Mouse (Mus musculus): ENCODE data around the gene Pkm. TPM values are rescaled to one million over a fixed set of nuclear protein-coding genes. Genes with fewer than 3 reads are reported as not detected.

Pkm gene
- polyA plus RNA-seq, 2 experiments from 2014 or later, result 694 to 839 TPM

DNA sequence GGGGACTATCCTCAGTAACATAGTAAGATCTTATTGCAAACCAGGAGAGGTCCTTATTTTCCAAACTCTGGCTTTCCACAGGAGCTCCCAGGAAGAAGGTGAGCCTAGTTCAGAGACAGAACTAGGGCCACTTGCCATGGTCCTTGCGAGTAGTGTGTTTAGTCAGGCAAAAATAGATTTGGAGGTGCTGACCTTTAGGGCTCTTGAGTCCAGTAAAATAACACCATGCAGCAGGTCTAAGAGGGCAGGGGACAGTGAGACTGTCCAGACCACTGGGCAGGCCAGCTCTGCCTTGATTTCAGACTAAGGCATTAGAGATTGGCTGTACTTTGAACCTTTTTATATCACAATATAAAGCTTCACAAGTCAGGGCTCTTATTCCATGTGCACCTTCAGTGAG, 10.6 kb downstream of the Pkm start:
- no peak for ATAC-seq

DNA sequence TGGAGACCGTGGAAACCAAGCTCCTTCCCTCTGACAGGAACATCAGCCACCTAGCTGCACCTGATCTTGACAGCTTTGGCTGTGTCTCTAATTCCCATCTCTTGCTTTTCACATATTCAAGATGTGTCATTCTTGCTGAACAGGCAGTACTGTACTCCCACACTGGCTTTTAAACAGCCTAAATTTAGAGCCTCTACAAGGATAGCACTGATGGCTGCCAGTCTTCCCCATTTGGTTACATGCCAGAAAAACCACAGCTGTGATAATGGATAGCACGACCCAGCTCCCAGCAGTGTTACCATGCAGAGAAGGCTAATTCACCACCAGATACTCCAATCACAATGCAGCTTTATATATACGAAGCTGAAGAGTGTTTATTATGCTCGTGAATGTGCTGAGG, 11.1 kb downstream of the Pkm start:
- ATAC-seq, result no peak

DNA sequence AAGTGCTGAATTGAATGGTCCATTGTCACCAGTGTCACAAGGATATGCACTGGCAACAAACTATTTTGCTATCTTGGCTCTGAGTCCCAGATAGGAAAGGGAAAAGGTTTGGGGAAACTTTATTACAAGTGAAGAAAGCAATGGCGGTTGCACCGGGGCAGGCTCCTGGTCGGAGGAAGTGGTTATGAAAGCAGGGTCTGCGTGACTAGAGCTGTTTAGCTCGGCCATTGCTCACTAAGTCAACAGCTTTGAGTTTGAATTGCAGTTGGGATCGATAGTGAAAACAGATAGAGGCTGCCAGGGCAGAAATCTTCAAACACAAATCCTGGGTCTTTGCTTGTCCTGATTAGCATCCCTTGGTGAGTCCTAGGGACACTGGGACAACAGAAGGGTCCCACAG, 11.7 kb downstream of the Pkm start:
- ATAC-seq, result no peak

DNA sequence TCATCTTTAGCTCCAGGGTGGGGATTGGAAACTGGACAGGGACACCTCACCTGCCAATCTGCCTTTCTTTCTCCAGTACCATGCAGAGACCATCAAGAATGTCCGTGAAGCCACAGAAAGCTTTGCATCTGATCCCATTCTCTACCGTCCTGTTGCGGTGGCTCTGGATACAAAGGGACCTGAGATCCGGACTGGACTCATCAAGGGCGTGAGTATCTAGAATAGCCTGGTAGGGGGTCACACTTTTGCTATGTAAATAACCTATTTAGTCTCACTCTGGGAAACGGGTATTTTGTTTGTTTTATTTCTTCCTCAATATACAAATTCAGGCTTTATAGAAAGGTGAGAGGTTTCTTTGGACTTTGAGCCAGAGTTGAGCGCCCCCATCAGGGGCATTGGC, 12.3 kb downstream of the Pkm start:
- no peak for ATAC-seq

DNA sequence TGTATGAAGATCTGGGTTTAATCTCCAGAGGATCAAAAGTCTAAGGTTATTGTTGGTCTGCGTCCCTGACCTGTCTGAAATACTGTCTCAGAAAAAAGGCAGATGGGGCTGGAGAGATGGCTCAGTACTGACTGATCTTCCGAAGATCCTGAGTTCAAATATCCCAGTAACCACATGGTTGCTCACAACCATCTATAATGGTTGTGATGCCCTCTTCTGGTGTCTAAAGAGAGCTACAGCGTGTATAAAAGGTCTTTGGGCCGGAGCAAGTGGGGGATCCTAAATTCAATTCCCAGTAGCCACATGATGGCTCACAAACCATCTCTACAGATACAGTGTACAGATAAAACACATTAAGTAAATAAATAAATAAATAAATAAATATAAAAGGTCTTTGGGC, 13.0 kb downstream of the Pkm start:
- ATAC-seq, result no peak

DNA sequence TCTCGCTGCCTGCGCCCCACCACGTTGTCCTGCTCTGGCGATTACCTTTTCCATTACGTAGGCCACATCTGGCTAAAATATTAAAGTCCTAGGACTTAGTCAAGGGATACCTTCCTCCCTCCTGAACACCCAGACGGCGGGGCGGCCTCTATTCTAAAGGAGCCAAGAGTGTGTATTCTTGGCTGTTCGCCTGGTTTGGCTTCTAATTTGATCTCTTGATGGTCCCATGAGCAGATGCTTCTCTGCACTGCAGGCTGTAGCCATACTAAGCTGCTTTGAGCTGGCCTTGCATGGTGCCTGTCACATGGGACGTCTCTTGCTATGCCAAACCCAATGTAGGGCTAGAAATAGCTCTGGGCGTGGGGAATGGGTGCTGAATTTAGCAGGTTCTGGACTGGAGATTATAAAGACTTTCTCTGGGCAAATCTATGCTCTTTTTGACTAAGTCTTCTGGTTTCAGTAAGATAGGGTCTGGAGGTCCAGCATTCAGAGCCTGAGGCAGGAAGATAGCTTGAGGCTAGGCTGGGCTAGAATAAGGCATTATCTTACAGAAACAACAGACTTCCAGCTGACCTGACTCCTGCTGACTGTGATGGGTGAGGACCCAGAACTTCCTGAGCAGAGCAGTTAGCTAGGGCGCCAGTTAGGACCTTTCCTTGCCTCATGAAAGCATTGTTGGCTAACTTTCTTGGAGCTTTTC, 16.2 kb downstream of the Pkm start:
- no peak for ATAC-seq

DNA sequence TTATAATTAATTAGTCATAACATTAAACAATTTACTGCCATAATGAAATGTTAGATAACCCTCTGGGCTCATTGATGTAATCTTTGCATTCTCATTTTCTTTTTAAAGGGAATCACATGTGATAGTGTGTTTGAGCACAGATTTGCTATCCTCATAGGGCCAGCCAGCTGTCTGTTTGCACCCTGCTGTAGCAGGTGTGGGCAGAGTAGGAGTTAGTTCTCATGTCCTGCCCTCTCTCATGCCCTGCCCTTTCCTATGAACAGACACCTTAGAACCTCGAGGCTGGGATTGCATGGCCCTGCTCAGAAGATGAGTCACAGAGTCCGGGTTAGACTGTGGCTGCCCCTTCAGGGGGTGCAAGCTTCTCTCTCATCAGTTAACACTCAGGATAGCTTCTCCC, 17.3 kb downstream of the Pkm start:
- no peak for ATAC-seq

DNA sequence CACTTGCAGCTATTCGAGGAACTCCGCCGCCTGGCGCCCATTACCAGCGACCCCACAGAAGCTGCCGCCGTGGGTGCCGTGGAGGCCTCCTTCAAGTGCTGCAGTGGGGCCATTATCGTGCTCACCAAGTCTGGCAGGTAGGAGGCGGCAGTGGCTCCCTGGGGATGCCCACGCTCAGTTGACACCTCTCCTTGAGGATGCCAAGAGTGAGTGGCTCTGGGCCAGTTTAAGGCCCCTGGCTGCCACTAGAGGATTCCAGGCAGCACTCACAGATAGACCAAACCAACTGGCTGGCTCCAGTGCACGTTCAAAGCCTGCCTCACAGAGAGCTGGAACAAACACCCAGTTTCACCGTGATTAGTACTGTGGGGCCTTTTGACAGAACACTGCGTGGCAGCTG, 19.4 kb downstream of the Pkm start:
- no peak for ATAC-seq

DNA sequence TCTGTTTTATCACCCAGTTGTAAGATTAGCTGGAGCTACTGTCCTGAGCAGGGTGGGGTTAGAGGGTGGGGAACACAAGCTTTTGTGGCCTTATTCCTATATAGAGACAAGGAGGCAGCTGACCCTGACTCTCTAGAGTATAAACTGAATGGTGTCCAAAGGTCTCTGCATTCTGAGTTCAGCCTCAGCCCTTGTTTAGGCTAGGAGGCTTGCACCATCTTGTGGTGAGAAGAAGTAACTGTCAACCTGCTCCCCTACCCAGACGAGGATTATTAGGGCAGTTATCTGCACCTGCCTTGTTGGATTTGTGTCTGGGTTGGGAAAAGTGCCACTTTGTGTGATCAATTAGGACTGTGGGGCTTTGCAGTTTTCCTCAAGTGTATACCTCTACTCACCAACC, 22.1 kb downstream of the Pkm start:
- ATAC-seq, result peak; percentile 43

DNA sequence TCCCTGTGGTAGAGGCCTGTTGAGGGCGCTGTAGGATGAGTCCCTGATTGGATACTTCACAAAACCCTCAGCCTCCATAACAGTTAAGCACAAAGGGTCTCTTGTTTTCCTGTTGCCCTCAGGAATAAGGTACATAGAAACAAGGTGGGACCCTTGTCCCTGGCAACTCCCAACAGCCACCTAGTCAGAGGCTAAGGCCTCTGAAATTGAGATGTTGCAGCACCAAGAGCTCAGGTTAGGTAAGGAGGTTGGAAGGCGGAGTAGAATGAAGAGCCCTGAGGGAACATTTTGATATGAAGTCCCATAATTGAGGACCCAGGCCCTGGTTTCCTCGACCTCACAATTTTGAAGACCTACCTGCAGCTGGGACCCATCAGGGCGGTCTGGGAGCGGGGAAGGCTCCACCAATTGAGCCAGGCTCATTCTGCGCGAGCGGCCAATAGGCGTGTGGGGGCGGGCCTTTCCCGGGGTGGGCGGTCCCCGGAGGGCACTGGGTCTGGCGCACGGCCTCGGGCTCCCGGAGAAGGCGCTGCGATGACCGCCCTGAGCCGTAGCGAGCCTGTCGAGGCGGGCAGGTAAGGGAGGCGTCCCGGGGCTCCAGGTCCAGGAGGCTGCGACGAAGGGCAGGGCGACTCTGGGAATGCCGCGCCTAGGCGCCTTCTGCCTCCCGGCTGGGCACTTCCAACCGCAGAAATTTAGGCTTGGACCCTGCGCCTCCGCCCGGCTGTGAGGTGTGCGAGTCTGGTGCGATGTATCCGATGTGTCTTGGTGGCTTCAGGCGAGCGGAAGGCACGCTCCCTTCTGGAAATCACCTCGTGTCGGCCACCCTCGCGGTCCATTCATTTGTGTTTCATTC, 23.7 kb downstream of the Pkm start, which contains the start of gene Gramd2:
Gramd2 (plus strand) TSS at position 467 of the 856 bp plus-strand sequence.
- ATAC-seq, result no peak

DNA sequence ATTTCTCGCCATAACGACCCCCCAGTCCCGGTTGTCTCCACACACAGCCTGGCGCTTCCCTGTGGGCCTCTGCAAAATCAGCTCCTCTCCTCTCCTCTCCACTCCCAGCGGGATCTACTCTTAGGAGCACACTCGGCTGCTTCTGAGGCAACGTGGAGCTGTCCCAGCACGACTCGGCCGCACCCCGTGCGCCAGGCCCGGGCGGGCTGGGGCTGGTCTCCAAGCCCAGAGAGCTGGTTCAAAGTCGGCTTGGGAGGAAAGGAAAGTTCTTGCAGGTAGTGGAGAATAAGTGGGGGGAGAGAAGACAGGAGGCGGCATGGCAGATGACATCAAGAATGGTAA, 24.3 kb downstream of the Pkm start:
- no peak for ATAC-seq

DNA sequence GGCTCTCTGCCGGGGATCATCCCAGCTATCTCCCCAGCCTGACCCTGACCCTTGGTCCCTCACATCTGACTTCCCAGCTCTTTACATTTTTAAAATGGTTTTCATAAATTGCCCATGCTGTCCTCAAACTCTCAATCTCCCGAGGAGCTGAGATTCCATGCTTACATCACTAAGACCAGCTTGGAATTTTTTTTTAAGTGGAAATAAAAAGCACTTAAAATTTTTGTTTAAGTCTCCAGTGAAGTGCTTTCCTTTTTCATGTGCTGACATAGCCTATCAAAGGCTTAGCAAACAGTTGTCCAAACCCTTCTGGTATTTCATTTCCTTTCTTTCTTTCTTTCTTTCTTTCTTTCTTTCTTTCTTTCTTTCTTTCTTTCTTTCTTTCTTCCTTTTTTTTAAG, 27.9 kb downstream of the Pkm start:
- no peak for ATAC-seq

DNA sequence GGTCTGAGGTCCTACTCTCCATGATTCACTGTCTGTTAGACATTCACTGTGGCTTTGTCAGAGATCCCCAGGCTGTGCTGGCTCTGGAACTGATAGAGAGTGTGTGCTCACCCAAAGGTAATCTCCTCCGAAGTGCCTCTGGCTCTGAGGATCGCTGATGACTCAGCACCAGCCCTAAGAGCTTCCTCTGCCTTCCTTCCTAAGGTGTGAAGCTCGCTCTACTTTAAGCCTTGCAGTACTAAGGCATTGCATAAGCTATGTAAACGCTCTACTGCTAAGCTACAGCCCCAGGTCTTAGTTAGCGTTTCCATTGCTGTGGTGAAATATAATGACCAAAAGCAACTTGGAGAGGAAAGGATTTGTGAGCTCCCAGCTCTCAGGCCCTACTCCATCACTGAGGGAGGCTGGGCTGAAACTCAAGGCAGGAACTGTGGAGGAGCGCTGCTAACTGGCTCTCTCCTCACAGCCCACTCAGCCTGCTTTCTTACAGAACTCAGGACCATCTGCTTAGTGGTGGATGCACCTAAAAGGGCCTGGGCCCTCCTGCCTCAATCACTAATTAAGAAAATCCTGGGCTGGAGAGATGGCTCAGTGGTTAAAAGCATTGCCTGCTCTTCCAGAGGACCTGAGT, 31.4 kb downstream of the Pkm start:
- ATAC-seq, result no peak

DNA sequence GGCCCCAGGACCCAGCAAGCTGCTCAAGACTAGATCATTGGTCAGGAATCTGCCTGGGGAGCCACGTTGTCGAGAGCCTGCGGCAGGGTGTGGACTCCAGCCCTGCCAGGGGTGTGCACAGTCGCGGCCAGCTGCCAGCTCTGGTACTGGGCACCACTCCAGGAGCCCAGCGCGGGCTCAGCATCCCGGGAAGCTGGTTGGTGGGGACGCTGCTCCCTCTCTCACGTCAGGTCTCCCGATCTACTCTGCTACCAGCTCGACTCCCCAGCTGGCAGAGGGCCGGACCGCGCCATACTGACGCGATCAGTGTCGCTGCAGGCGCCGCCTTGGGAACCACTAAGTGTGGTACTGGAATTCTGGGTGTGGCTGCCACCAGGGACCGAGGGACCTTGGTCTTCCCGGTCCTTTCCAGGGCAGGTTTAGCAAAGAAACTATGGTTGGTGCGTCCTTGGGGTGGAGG, 35.5 kb downstream of the Pkm start:
- no peak for ATAC-seq

DNA sequence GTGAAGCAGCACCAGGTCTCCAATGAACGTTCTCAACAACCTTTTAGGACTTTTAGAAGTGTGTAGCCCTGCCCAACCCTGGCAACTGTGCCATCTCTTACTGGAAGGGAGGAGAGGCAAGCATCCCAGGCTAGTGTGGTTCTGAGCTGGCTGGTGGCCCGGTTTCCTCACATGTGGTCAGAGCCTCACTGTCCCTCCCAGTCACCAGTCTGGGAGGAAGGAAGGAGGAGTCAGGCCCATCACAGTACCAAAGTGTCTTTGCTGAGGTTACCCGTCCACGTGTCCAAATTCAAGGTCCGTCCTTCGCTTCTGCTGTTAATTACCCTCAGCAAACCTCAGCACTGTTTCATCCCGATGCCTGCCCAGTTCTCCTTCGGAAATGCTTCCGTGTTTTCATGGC, 36.0 kb downstream of the Pkm start:
- no peak for ATAC-seq

DNA sequence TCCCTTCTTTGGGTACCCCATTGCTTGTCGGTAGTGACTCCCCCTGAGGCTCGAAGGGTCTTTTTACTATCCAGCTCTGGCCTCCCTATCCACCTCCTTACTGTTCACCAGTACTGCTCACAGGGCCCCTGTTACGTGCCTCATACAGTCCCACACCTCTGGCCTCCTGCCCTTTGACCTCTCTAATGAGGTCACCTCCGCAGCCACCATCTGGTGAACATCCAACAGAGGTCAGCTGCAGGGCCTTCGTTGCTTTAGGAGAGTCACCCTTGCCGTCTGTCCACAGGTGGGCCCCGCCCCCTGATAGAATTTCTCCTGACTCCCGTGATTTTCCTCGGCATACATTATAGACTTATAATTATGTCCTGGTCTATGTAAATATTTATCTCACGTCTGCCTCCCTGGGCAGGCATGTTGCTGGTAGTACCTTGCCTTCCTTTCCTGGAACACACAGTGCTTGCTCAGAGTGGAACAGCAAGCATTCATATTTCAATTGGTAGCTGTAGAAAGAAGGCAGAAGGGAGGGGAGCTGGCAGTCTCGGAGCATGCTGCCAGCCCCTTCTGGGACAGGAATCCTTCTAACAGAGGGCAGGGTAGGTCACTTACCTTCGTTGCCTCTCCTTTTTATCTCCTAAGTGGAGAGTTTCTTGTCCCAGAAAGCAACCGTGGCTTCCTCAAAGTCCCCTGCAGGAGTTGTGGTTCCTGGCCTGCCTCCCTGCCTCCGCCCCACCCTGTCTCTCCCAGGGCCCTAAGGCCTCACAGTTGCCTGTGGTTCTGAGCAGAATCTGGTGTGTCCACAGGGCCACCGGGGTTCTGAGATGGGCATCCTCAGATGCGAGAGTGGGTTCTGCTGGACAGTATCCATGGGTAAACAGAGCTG, 38.6 kb downstream of the Pkm start:
- ATAC-seq, result no peak

DNA sequence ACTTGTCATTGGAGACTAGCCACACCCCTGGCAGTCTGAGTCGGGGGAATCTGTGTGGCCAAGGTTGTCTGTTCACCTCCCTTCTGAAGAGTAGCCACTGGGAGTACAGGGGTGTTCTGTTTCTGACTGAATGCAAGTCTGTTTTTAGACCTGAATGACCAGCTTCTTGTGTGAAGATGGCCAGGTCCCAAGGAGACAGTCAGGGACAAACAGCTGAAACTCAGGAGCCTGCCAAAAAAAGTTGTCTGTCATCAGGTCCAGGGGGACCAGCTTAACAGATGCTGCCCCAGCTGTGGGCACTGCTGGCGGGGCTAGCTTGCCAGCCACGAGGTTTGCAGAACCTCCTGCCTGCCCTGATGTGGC, 39.3 kb downstream of the Pkm start:
- no peak for ATAC-seq

DNA sequence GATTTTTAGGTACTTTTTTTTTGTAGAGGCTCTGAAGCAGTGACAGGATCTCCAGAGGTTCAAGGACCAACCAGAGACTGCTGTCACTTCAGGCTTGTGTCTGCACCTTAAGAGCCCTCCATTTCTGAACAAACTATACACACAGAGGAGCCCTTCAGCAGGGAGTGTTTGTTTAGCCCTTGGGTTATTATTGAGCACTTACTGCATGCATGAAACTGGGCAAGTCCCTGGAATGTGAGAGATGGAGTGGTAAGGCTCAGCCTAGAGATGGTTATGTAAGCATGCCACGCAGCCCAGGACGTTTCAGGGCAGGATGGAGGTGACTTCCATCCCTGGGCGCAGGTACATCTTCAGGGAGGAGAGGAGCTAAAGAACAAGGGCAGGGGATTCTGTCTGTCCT, 40.2 kb downstream of the Pkm start:
- ATAC-seq, result no peak

DNA sequence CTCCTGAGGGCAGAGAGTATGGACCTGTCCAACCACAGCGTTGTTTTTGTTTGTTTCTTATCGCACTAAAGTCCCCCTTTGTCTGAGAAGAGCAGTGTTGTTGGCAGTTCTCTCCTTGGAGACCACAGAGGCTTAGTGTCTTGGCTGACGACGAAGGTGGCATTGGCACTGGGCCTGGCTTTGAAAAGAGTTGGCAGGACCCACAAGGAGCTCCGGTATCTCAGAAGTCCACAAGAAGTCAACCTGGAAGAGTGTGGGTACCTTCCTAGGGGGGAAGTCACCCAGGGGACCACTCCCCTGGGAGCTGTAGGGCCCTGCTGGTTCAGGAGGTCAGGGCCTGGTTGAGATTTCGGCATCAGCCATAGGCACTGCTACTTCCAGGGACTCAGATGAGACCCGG, 44.9 kb downstream of the Pkm start:
- no peak for ATAC-seq

DNA sequence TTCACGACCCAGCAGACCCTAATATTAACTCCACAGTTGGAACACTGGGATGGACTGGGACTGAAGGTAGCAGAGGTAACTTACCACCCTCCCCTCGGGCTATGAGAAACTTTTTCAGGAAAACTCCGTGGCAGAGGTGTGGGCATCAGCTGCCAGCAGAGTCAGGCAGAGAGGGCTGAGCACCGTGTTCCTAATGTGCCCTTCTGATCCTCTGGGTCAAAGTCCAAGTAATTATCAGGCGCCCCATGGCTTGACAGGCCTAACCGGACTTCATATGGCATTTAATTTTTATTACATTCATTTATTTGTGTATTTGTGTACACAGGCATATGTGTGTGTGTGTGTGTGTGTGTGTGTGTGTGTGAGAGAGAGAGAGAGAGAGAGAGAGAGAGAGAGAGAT, 46.9 kb downstream of the Pkm start:
- no peak for ATAC-seq

DNA sequence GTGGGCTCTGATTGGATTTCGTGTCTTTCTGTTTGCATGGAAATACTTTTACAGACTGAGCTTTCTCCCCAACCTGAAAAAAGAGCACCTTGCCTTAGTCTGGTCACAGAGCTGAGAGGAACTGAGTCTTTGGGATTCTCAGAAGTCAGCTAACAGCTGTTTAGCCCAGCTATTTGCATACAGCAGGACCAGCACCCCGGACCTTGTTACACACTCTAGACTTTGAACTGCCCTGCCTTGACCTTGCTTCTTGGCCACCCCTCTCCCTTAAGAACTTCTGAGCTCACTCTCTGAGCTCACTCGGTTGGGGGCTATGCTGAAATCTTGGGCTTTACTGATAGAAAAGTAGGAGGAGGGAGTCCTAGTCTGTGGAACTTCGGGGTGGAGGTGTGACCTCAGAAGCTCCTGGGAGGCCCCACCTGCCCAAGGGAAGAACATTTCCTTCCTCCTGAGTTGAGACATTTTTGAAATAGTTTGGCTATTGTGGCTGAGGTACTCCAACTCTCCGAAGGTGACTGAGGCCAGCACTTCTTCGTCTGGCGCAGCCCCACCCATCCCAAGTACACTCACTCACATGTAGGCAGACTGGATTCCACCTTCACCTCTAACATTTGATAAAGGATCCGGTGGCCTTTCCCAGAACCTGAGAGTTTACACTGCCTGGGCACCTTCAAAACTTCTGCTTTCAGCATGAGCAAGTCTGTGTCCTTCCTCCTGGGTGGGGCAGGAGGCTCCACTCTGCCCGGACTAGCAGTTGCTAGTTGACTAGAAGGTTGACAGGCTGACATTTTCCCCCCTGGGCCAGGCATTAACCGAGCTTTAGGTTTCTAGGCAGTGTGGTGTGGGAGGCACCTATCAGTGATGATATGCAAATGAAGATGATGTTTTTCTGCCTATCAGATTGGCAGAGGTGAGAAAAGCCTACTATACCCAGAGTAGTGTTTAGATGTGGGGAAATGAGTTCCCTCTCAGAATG, 51.0 kb downstream of the Pkm start:
- no peak for ATAC-seq

DNA sequence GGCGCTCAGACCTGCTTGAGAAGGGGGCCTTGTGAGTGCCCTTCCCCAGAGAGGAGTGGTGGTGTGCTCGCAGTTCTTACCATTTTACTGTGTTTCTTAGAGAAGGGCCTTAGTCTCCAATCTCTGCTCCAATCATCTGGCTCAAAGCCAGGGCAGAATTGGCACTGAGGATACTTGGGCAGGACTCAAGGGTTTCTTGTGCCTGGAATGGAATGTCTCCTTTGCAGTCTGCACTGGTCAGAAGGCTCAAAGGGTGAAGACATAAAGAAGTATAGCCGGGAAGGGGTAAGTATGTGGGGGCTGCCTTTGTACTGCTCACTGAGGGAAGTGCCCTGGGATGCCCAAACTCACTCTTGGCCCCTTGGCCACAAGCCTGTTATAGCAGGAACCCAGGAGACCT, 53.1 kb downstream of the Pkm start:
- ATAC-seq, result no peak

All from activated CD4-positive, CD25-positive, alpha-beta regulatory T cell, adult 4 months (primary cell).